Mouse (Mus musculus): ENCODE measurements at regions not wholly inside any gene's neighbourhood (a gene's known extent, or its start where the extent isn't known, plus 50 kb on each side); places are given as distances from the start of the nearest gene placed in this dataset.

DNA sequence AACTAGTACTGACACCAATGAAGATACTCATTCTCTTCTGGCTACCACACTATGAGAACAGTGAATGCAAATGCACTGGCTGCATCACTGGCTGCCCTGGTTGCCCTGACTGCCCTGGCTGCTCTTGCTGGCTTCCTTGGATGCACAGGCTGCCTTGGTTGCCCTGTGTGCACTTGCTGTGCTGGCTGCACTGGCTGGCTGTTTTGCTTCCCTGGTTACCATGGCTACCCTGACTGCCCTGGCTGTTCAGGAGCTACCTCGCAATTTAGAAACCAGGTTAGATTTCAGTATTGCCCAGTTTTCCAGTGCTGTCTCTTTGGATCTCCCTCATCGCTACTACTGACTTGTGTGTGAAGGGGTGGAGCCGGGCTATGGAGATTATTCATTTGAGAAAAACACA lies 175.7 kb downstream of the Fat4 start:
- no peak for DNase-seq (ENCODE audit: extremely low spot score)

DNA sequence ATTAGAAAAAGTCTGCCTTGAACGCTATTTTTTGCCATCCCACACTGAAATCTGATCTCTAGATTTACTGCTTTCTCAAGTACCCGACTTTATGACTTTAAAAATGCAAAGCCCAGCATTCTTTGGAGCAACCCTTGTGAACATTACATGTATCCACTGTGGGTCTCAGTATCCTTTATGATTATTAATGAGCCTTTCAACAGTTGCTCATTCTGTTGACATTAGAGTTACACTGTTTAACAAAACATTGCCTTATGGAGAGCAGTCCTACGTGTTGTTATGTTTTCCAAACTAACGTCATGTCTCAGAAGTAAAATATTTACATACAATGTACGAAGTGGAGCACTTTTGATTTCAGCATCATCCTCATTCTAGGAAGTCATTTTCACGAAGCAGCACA lies 178.7 kb downstream of the Fat4 start:
- no peak for DNase-seq (ENCODE audit: extremely low spot score)

- DNase-seq (ENCODE audit: extremely low spot score), result no peak
Observed at GRCm38 (mm10) chr3:39069011-39069410, 182.3 kb downstream of the Fat4 start.

GRCm38 (mm10) chr3:39082678-39083270 lies 196.0 kb downstream of the Fat4 start:
- no peak for DNase-seq (ENCODE audit: extremely low spot score)

DNA sequence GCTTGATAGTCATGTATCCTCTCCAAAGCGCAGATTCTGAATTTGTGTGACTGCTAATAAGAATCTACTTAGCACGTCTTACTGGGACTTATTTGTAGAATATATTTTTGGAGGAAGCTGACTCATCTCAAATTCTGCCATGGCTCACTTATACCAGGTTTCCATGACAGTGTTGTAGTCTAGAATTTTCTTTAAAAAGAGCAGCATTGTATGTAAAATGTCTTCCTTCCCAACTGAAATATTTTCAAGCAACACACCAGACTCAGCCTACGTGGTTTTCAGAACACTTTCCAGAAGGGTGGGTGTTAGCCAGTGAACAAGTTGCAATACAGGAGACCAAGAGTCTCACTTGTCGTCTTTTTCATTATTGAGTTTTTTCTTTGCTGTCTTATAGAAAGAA lies 202.2 kb downstream of the Fat4 start:
- DNase-seq (ENCODE audit: extremely low spot score), result no peak

- DNase-seq (ENCODE audit: extremely low spot score), result no peak
Observed at GRCm38 (mm10) chr3:39102324-39102723, 215.6 kb downstream of the Fat4 start.

DNA sequence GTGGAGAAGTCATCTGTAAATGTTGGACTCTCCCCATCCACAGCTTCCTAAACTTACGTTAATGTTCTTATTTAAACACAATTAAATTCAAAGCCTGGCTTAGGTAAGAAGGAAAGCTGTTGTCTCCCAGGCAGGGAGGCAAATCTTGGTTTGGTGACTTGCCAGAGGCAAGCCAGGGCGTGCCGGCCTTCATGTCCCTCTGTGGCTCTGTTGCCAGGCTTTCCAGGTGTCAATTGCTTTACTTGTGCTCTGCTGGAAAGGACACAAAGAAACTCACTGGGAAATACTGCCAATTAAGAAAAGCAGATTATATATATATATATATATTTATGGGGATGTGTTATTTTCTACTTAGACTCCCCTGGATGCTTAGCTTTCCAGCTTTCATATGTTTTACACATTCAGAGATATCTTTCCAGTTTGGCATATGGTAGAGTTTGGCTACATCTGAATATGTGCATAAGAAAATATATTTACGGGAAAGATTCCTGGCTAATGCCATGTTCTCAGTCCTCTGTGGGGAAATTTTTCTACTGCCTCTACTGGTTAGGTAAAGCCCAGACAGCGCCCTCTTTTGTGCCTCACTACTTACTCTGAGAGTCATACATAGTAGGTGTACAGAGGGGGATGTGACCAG lies 223.1 kb downstream of the Fat4 start:
- DNase-seq (ENCODE audit: extremely low spot score), result no peak

DNA sequence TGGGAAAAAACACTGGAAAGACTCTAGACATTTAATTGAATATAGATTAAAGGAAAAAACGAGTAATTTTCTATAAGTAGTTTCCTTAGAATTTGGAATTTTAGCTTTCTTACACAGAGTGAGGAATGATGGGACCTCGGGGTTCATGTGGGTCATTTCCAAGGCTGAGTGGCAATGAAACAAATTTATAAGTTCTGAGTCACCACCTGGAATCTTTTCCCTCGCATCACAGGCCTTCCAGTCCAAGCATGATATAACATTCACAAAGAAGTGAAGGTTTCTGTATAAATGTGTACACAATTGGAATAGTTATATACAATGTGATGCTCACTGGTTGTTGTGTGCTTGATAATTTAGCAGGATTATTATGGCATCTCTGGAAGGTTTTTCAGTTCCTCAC lies 227.3 kb downstream of the Fat4 start:
- no peak for DNase-seq (ENCODE audit: extremely low spot score)

DNA sequence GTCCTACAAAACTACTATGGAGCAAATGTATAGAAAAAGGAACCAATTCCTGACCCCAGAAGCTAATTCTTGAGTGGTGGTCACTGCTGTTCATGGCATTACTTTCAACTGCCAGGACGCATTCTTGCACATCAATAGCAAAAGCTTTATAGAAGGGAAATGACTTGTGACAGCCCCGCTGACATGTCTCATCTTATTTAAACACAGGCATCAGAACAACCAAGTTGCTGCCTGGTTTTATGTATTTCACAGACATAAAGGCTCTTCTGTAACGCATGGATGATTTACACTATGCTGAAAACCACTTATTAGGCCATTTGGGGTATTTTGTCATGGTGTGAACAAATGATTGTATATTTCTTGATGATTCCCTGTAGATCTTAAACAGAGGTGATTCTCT lies 228.1 kb downstream of the Fat4 start:
- DNase-seq (ENCODE audit: extremely low spot score), result no peak

GRCm38 (mm10) chr3:39115441-39115840 lies 228.7 kb downstream of the Fat4 start:
- DNase-seq (ENCODE audit: extremely low spot score), result no peak

GRCm38 (mm10) chr3:39122250-39122649 lies 235.5 kb downstream of the Fat4 start:
- DNase-seq (ENCODE audit: extremely low spot score), result no peak

DNA sequence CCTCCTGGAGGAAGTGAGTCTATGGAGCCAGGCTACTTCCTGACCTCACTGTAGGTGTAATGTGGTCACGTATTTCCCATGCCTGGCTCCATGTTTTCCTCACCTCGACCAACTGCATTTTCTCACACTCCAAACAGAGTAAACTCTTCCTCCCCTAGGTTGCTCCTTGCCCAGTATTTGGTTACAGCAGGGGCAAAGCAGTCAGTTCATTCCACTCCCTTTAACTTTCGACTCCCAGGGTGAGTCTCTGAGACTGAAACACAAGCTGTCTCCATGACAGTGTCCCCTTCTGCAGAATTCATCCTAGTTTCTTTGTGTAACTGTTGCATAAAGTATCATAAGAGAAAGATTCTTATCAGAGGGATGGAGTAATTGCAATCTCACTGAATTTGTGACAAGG lies 243.8 kb downstream of the Fat4 start:
- no peak for DNase-seq (ENCODE audit: extremely low spot score)

DNA sequence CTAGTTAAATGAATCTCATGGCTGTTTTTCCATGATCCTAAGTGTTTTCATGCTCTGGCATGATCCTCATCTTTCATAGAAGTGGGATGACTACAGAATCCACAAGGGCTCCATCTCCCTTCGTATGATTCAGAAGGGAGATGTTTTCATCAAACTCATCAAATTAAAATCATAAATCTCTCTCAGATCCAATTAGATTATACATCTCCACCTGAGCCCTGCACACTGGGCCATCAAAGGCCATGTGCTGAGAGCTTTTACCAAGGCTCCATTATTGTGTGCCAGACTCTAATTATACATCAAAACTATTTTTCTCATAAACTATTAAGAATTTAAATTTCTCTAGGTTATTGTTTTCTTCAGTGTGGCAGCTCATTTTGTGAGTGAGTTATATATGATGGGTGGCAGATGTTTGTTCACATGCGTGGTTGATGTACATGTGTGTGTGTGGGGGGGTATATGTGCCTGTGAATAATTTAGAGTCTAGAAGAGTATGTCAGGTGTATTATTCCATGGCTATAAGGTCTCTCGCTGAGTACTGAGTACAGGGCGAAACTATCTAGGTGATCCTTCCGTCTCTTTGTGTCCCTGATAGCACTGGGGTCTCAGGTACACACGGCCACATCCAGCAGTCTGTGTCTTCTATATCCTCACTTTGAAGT lies 278.4 kb downstream of the Fat4 start:
- DNase-seq (ENCODE audit: extremely low spot score), result no peak

DNA sequence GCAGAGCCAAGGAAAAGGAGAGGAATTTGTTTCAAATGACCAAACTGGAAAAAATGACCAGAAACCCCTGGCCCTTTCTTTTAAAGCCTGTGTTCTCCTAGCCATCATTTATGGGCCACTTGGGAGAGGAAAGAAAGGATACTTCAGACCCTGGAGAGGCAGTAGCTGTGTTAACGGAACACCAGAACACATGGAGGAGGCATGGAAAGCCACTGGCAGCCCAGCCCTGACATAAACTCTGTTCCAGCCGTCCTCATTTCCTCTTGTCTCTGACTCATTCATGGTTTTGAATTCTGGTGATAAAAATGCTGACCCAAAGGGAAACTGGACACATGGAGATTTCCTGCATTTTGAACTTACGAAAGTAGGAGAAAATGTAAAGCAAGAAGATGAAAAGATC lies 295.9 kb downstream of the Fat4 start:
- no peak for DNase-seq (ENCODE audit: extremely low spot score)

GRCm38 (mm10) chr3:39195102-39195501 lies 308.4 kb downstream of the Fat4 start:
- DNase-seq (ENCODE audit: extremely low spot score), result no peak

DNA sequence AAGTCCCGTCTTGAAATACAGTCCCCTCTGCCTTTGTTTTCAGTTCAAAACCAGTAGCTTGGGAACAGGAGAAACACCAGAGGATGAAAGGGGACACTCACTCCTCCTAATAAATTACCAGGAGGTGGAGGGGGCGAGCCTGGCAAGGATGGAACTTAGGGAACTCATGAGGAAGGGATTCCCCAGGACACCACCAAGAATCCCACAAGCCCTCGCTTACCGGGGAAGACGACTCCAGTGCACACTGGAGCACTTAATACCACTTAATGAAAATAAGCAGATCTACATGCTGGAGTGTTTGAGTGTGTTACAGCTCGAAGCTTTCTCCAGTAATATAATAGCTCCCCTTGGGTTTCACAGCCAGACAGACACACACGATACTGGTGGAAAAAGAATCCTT lies 315.9 kb downstream of the Fat4 start:
- no peak for DNase-seq (ENCODE audit: extremely low spot score)

GRCm38 (mm10) chr3:39208651-39209050 lies 321.9 kb downstream of the Fat4 start:
- no peak for DNase-seq (ENCODE audit: extremely low spot score)

DNA sequence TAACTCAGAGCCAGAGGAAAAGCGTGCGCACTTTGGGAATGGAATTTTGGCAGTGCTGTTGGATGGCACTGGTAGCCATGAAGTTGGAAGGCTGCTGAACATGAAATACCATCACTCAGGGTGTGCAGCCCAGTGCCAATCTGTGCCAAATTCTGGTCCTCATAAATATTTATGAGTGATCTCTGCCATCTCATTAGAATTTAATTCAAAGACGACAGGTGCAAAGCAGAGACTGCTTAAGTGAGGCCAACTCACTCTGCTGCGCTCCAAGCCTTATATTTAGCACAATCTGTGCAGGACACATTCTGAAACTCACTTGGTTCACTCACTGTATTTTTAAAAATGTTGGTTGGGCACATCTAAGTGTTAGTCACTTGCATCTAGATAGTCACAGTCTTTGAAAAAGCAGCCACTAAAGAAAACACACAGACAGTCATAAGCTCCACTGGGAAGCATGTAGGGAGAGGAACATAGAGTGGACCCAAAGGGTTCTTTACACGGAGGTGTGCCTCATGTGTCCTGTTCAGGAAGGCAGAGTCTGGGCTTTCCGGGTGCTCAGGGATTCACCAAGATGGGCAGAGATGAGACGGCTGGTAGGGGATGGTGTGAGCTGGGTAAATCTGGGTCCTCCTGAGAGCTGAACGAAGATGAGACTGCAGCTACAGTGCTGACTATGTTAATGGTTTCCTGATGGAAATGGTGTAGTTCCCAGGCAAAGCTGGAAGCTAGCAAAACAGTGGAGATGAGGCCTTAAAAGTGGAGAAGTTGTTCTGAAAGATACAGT lies 322.8 kb downstream of the Fat4 start:
- no peak for DNase-seq (ENCODE audit: extremely low spot score)

GRCm38 (mm10) chr3:39211670-39212069 lies 324.9 kb downstream of the Fat4 start:
- DNase-seq (ENCODE audit: extremely low spot score), result no peak

GRCm38 (mm10) chr3:39220011-39220706 lies 333.4 kb downstream of the Fat4 start:
- peak; percentile 66 for DNase-seq (ENCODE audit: extremely low spot score)

DNA sequence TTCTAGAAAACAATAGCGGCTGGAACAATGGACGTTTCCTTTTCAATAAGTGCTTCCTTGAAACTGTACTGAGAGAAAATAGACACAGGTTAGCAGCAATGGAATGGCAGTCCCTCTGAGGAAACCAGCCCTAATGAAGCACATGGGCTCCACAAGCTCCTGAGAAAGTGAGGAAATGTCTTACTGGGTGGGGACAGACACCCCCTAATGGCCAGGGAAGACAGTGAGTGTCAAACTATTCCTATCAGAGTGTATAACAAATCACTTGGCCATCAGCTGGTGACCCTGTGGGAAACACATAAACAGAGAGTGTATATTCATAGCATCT lies 333.9 kb downstream of the Fat4 start:
- peak; percentile 25 for DNase-seq (ENCODE audit: extremely low spot score)

DNA sequence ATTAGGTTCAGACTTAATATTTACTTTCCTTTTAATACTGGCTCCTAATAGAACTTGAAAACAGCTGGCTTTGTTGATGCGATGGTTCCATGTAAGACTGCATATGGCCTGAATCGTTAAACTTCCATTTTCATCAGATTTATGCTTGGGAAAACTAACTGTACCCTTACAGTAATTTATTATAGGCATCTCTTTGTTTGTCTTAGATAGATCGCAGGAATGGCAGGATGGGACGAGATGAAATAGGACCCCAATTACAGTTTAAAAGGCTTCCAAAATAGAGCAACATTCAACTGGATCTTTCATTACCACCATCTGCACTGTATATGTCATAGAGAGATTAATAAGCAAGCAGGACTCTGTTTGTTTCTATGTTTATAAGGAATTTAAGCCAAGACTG lies 335.3 kb downstream of the Fat4 start:
- DNase-seq (ENCODE audit: extremely low spot score), result no peak

All from embryo, embryonic 9.5 days (tissue).